Mouse (Mus musculus) C2C12 (cell line): Measurements from ENCODE around the gene Sccpdh.

ENCODE experiments used
- CTCF ChIP-seq: IDR thresholded peaks from one replicate; pipeline ENCODE4 v1.5.1; 2011; ENCODE audit not compliant: control insufficient read depth, insufficient read depth, insufficient read length
- MAX ChIP-seq: IDR thresholded peaks from one replicate; pipeline ENCODE4 v1.6.1; 2011; ENCODE audit warnings: mild to moderate bottlenecking, control low read depth
- MYOG ChIP-seq: IDR thresholded peaks from one replicate; pipeline ENCODE4 v1.6.1; 2011; ENCODE audit not compliant: control insufficient read depth, insufficient read length; ENCODE audit errors: extremely low read depth

GRCm38 (mm10) chr1:179677031-179677430 is 9.0 kb downstream of the Sccpdh start:
- TF ChIP-seq MYOG (no peak), CTCF (no peak), MAX (no peak)
